Mouse (Mus musculus): ENCODE measurements at regions not wholly inside any gene's neighbourhood (a gene's known extent, or its start where the extent isn't known, plus 50 kb on each side); places are given as distances from the start of the nearest gene placed in this dataset.
"Not testable (repeated sequence)": the region's sequence is repeated elsewhere in the genome, so short reads cannot be mapped to it uniquely, and the experiment has no call there.

GRCm38 (mm10) chr17:94656429-94656828, 93.4 kb downstream of the Mettl4 start:
- Histone ChIP-seq H3K27me3 (replicated peaks) (no peaks in the 10 kb centered on the region), H3K9me3 (peaks cover 10% of the 10 kb centered on the region; the same call in 1 of the 2 replicates), H3K4me3 (replicated peaks) (peak overlapping the region; percentile 47), H3K4me1 (no peaks in the 10 kb centered on the region), H3K36me3 (replicated peaks; ENCODE audit: low read length) (no peaks in the 10 kb centered on the region)
- TF ChIP-seq GATA1 (IDR thresholded peaks at IDR 0.05; ENCODE audit: borderline replicate concordance, low read length) = no peak
- TF ChIP-seq FLI1 (IDR thresholded peaks at IDR 0.05; ENCODE audit: low read length) = no peak

- H3K36me3 ChIP-seq (replicated peaks; ENCODE audit: low read length) = no peaks in the 10 kb centered on the region
- no peaks in the 10 kb centered on the region for H3K27me3 ChIP-seq (replicated peaks)
- H3K9me3 ChIP-seq = peaks cover 10% of the 10 kb centered on the region; the same call in 1 of the 2 replicates
These were observed 94.3 kb downstream of the Mettl4 start for GRCm38 (mm10) chr17:94655473-94655872.

GRCm38 (mm10) chr17:94654634-94655033, 95.2 kb downstream of the Mettl4 start:
- Histone ChIP-seq H3K27me3 (replicated peaks) (no peaks in the 10 kb centered on the region), H3K36me3 (replicated peaks; ENCODE audit: low read length) (no peaks in the 10 kb centered on the region)
- TF ChIP-seq FLI1 (IDR thresholded peaks at IDR 0.05; ENCODE audit: low read length) (no peak), GATA1 (IDR thresholded peaks at IDR 0.05; ENCODE audit: borderline replicate concordance, low read length) (no peak)

More at GRCm38 (mm10) chr17:94655473-94655872, 94.3 kb downstream of the Mettl4 start:
- Histone ChIP-seq H3K4me1 (no peaks in the 10 kb centered on the region), H3K4me3 (replicated peaks) (no peak overlapping the region)
- TF ChIP-seq FLI1 (IDR thresholded peaks at IDR 0.05; ENCODE audit: low read length) (no peak), GATA1 (IDR thresholded peaks at IDR 0.05; ENCODE audit: borderline replicate concordance, low read length) (no peak)

GRCm38 (mm10) chr17:94652412-94652811, 97.4 kb downstream of the Mettl4 start:
- H3K4me3 ChIP-seq (replicated peaks) = no peak overlapping the region
- peaks cover 10% of the 10 kb centered on the region; the same call in 1 of the 2 replicates for H3K9me3 ChIP-seq
- no peaks in the 10 kb centered on the region for H3K36me3 ChIP-seq (replicated peaks; ENCODE audit: low read length)
- H3K27me3 ChIP-seq (replicated peaks) = no peaks in the 10 kb centered on the region
- TF ChIP-seq GATA1 (IDR thresholded peaks at IDR 0.05; ENCODE audit: borderline replicate concordance, low read length) = no peak
- no peak for TF ChIP-seq FLI1 (IDR thresholded peaks at IDR 0.05; ENCODE audit: low read length)
- no peaks in the 10 kb centered on the region for H3K4me1 ChIP-seq

More at GRCm38 (mm10) chr17:94654634-94655033, 95.2 kb downstream of the Mettl4 start:
- Histone ChIP-seq H3K4me3 (replicated peaks) (no peak overlapping the region), H3K9me3 (peaks cover 10% of the 10 kb centered on the region; the same call in 1 of the 2 replicates), H3K4me1 (no peaks in the 10 kb centered on the region)

GRCm38 (mm10) chr17:94651517-94651916, 98.3 kb downstream of the Mettl4 start:
- H3K36me3 ChIP-seq (replicated peaks; ENCODE audit: low read length) = not testable (repeated sequence)
- peaks cover 10% of the 10 kb centered on the region; the same call in 1 of the 2 replicates for H3K9me3 ChIP-seq

More at GRCm38 (mm10) chr17:94651517-94651916, 98.3 kb downstream of the Mettl4 start:
- H3K4me3 ChIP-seq (replicated peaks); H3K4me1 ChIP-seq; H3K27me3 ChIP-seq (replicated peaks): not testable (repeated sequence)

Measured in megakaryocyte, embryonic 14.5 days (primary cell).